Mouse (Mus musculus) lung, adult 2 months (tissue): Measurements from ENCODE around the gene Dpp6.

Experiments
- CTCF ChIP-seq: fragments of 200-500 bp; IDR thresholded peaks from 2 replicates; pipeline ENCODE4 v1.5.1; 2011; ENCODE audit warnings: mild to moderate bottlenecking, low read length, control low read depth; ENCODE audit not compliant: insufficient read depth
- POLR2A ChIP-seq: fragments of 200-500 bp; IDR thresholded peaks from 2 replicates; pipeline ENCODE4 v1.6.1; 2011; ENCODE audit warnings: low read depth, mild to moderate bottlenecking, control low read depth, low read length, borderline replicate concordance; ENCODE audit errors: extremely low read depth

DNA sequence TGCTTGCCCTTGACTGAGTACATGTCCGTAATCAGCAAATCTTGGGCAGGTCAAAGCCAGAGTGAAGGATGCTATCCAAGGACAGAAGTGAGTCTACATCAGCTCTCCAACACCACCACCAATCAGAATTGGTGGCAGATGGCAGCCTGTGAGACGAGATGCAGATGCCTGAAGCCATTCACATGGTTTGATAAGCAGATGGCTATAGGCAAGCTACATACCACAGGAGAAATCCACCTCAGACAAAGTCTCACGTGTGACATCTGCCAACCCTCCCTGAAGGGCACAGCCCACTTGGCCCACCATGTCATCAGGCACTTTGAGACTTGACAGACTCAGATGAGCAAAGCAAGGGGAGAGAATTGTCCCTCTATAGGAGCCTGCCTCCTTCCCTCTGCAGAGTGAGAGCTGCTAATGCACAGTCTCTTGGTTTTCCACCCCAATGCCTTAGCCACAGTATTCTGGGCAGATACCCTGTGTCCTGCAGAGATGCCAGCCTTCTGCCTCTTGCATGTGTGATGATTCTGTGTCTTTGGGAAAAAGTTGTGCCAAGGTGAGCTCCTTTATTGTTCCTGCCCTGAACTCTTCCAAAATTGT is 607.6 kb downstream of the Dpp6 start:
- TF ChIP-seq POLR2A (no peak), CTCF (no peak)
